Mouse (Mus musculus): ENCODE results near the gene Bik. TPM values are rescaled to one million over a fixed set of nuclear protein-coding genes. Genes with fewer than 3 reads are reported as not detected.

The Bik gene
- polyA plus RNA-seq, 1 experiment from 2014 or later: 2.1 TPM

- Histone ChIP-seq H3K4me1 (no peaks in the 10 kb centered on the region), H3K27ac (no peak overlapping the region), H3K9ac (no peak overlapping the region), H3K4me3 (no peak overlapping the region), H3K4me2 (replicated peaks) (no peak overlapping the region), H3K9me3 (replicated peaks) (no peaks in the 10 kb centered on the region), H3K36me3 (no peaks in the 10 kb centered on the region), H3K27me3 (no peaks in the 10 kb centered on the region)
- 79% methylated on average over 17 of the region's 17 CpGs for WGBS
- ATAC-seq (ENCODE audit: low FRiP score): no peak
Observed at GRCm38 (mm10) chr15:83534960-83535889, 8.6 kb downstream of the Bik start.

GRCm38 (mm10) chr15:83535890-83536231, 9.2 kb downstream of the Bik start:
- no peak overlapping the region for H3K9ac ChIP-seq
- H3K9me3 ChIP-seq (replicated peaks): no peaks in the 10 kb centered on the region
- ATAC-seq (ENCODE audit: low FRiP score): no peak
- H3K4me3 ChIP-seq: no peak overlapping the region
- no peak overlapping the region for H3K4me2 ChIP-seq (replicated peaks)
- H3K27me3 ChIP-seq: no peaks in the 10 kb centered on the region
- H3K27ac ChIP-seq: no peak overlapping the region
- WGBS: 91% methylated on average over 6 of the region's 6 CpGs
- no peaks in the 10 kb centered on the region for H3K36me3 ChIP-seq
- H3K4me1 ChIP-seq: no peaks in the 10 kb centered on the region

- no peaks in the 10 kb centered on the region for H3K9me3 ChIP-seq (replicated peaks)
- H3K27ac ChIP-seq: no peak overlapping the region
- H3K4me3 ChIP-seq: no peak overlapping the region
- no peak for ATAC-seq (ENCODE audit: low FRiP score)
- H3K9ac ChIP-seq: no peak overlapping the region
- no peak overlapping the region for H3K4me2 ChIP-seq (replicated peaks)
- no peaks in the 10 kb centered on the region for H3K27me3 ChIP-seq
- H3K4me1 ChIP-seq: no peaks in the 10 kb centered on the region
- H3K36me3 ChIP-seq: no peaks in the 10 kb centered on the region
- WGBS: 94% methylated on average over 2 of the region's 2 CpGs
Observed at GRCm38 (mm10) chr15:83538855-83539254, 12.2 kb downstream of the Bik start.

- 80% methylated on average over 4 of the region's 4 CpGs for WGBS
- no peaks in the 10 kb centered on the region for H3K36me3 ChIP-seq
- H3K4me2 ChIP-seq (replicated peaks): no peak overlapping the region
- H3K27me3 ChIP-seq: no peaks in the 10 kb centered on the region
- H3K9ac ChIP-seq: no peak overlapping the region
- no peak for ATAC-seq (ENCODE audit: low FRiP score)
- no peaks in the 10 kb centered on the region for H3K9me3 ChIP-seq (replicated peaks)
- H3K4me3 ChIP-seq: no peak overlapping the region
- no peak overlapping the region for H3K27ac ChIP-seq
- H3K4me1 ChIP-seq: no peaks in the 10 kb centered on the region
Observed at GRCm38 (mm10) chr15:83539905-83540304, 13.2 kb downstream of the Bik start.

- Histone ChIP-seq H3K9ac (no peak overlapping the region), H3K4me2 (replicated peaks) (no peak overlapping the region), H3K4me3 (no peak overlapping the region), H3K27ac (no peak overlapping the region), H3K4me1 (no peaks in the 10 kb centered on the region), H3K36me3 (peaks cover 17% of the 10 kb centered on the region), H3K9me3 (replicated peaks) (no peaks in the 10 kb centered on the region), H3K27me3 (no peaks in the 10 kb centered on the region)
- WGBS: 87% methylated on average over 9 of the region's 9 CpGs
- no peak for ATAC-seq (ENCODE audit: low FRiP score)
Observed at GRCm38 (mm10) chr15:83541647-83542287, 15.1 kb downstream of the Bik start.

GRCm38 (mm10) chr15:83546029-83546428, 19.4 kb downstream of the Bik start:
- H3K4me3 ChIP-seq: no peak overlapping the region
- H3K36me3 ChIP-seq: peaks cover 60% of the 10 kb centered on the region
- H3K4me2 ChIP-seq (replicated peaks): no peak overlapping the region
- no peak overlapping the region for H3K9ac ChIP-seq
- no peaks in the 10 kb centered on the region for H3K9me3 ChIP-seq (replicated peaks)
- no peak overlapping the region for H3K27ac ChIP-seq
- no peaks in the 10 kb centered on the region for H3K27me3 ChIP-seq
- 90% methylated on average over 7 of the region's 7 CpGs for WGBS
- no peaks in the 10 kb centered on the region for H3K4me1 ChIP-seq
- ATAC-seq (ENCODE audit: low FRiP score): no peak

GRCm38 (mm10) chr15:83547144-83547543, 20.5 kb downstream of the Bik start:
- H3K4me2 ChIP-seq (replicated peaks): no peak overlapping the region
- no peak overlapping the region for H3K27ac ChIP-seq
- no peaks in the 10 kb centered on the region for H3K4me1 ChIP-seq
- WGBS: 89% methylated on average over 8 of the region's 8 CpGs
- H3K9me3 ChIP-seq (replicated peaks): no peaks in the 10 kb centered on the region
- H3K27me3 ChIP-seq: no peaks in the 10 kb centered on the region
- H3K4me3 ChIP-seq: no peak overlapping the region
- H3K9ac ChIP-seq: no peak overlapping the region
- ATAC-seq (ENCODE audit: low FRiP score): no peak
- H3K36me3 ChIP-seq: peaks cover 64% of the 10 kb centered on the region

DNA sequence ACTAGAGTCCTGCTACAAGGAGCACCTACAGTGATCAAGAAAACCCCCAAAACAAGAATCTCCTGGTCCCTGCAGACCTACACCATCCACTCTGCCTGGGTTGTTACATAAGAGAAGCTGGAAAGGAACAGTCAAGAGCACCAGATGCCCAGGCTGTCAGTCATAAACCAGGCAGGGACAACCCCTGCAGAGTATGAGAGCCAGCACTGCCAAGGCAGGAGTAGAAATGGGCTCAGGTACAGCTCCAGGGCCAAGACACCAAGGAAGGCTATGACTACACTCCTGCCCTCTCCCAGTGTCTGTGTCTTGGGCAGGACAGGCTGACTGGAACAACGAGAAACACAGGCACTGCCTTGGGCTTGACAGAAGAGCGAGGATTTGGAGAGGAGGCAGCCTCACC, 23.5 kb downstream of the Bik start:
- Histone ChIP-seq H3K9ac (no peak overlapping the region), H3K4me1 (peaks cover 7% of the 10 kb centered on the region), H3K9me3 (replicated peaks) (no peaks in the 10 kb centered on the region), H3K4me3 (no peak overlapping the region), H3K27ac (no peak overlapping the region), H3K36me3 (peaks cover 67% of the 10 kb centered on the region), H3K4me2 (replicated peaks) (no peak overlapping the region), H3K27me3 (no peaks in the 10 kb centered on the region)
- no peak for ATAC-seq (ENCODE audit: low FRiP score)
- WGBS: 77% methylated on average over 2 of the region's 2 CpGs

- peaks cover 7% of the 10 kb centered on the region for H3K4me1 ChIP-seq
- no peaks in the 10 kb centered on the region for H3K9me3 ChIP-seq (replicated peaks)
- no peak overlapping the region for H3K9ac ChIP-seq
- no peak overlapping the region for H3K27ac ChIP-seq
- H3K27me3 ChIP-seq: no peaks in the 10 kb centered on the region
- ATAC-seq (ENCODE audit: low FRiP score): no peak
- peaks cover 30% of the 10 kb centered on the region for H3K36me3 ChIP-seq
- no peak overlapping the region for H3K4me2 ChIP-seq (replicated peaks)
- no peak overlapping the region for H3K4me3 ChIP-seq
Observed at GRCm38 (mm10) chr15:83553831-83554230, 27.2 kb downstream of the Bik start.

GRCm38 (mm10) chr15:83555161-83555974, 28.7 kb downstream of the Bik start:
- H3K4me3 ChIP-seq: peak overlapping the region; percentile 92
- peak overlapping the region; percentile 83 for H3K4me2 ChIP-seq (replicated peaks)
- H3K27ac ChIP-seq: peak overlapping the region; percentile 95
- WGBS: under 1% methylated on average over 73 of the region's 74 CpGs
- peak; percentile 85 for ATAC-seq (ENCODE audit: low FRiP score)
- no peaks in the 10 kb centered on the region for H3K27me3 ChIP-seq
- peak overlapping the region; percentile 98 for H3K9ac ChIP-seq
- H3K36me3 ChIP-seq: peaks cover 15% of the 10 kb centered on the region
- peaks cover 7% of the 10 kb centered on the region for H3K4me1 ChIP-seq
- no peaks in the 10 kb centered on the region for H3K9me3 ChIP-seq (replicated peaks)

GRCm38 (mm10) chr15:83560941-83561477, 34.3 kb downstream of the Bik start:
- H3K9ac ChIP-seq: no peak overlapping the region
- peaks cover 14% of the 10 kb centered on the region for H3K4me1 ChIP-seq
- H3K27ac ChIP-seq: no peak overlapping the region
- no peaks in the 10 kb centered on the region for H3K36me3 ChIP-seq
- no peak for ATAC-seq (ENCODE audit: low FRiP score)
- H3K4me2 ChIP-seq (replicated peaks): no peak overlapping the region
- H3K4me3 ChIP-seq: no peak overlapping the region
- WGBS: 49% methylated on average over 5 of the region's 5 CpGs
- H3K27me3 ChIP-seq: peaks cover 27% of the 10 kb centered on the region
- H3K9me3 ChIP-seq (replicated peaks): no peaks in the 10 kb centered on the region
